Mouse (Mus musculus): ENCODE measurements around the gene Pfkfb1. TPM values are rescaled to one million over a fixed set of nuclear protein-coding genes. Genes with fewer than 3 reads are reported as not detected.
A peak's percentile ranks its signal among the peaks of the same experiment; 100 is the strongest.

Gene Pfkfb1
- under 1 TPM; 0.90 to 0.93 TPM for total RNA-seq (2021)
- long read RNA-seq, experiment 1: 0 reads
- long read RNA-seq, experiment 2: 0 reads

GRCm38 (mm10) chrX:150588023-150588764 is at the start of gene Pfkfb1:
Gene Pfkfb1 (plus strand): TSS chrX:150588229.
- peak within 1 kb of the TSS; percentile 64 for H3K4me3 ChIP-seq
- peak; percentile 68 for TF ChIP-seq CTCF (conservative IDR thresholded peaks at IDR 0.05)
- peak within 1 kb of the TSS; percentile 81 for H3K27ac ChIP-seq
- peak; percentile 67 to 71 for DNase-seq (ENCODE audit: low spot score in 2 of 2)

GRCm38 (mm10) chrX:150540111-150540510 is 47.9 kb upstream of the Pfkfb1 start:
- no peak overlapping the region for H3K27ac ChIP-seq
- no peak for DNase-seq (ENCODE audit: low spot score in 2 of 2)

GRCm38 (mm10) chrX:150541684-150542083 is 46.3 kb upstream of the Pfkfb1 start:
- DNase-seq (ENCODE audit: low spot score in 2 of 2): no peak
- no peak for TF ChIP-seq CTCF (conservative IDR thresholded peaks at IDR 0.05)
- Histone ChIP-seq H3K27ac (no peak overlapping the region), H3K4me3 (no peak overlapping the region)

More at GRCm38 (mm10) chrX:150540111-150540510, 47.9 kb upstream of the Pfkfb1 start:
- no peak overlapping the region for H3K4me3 ChIP-seq
- TF ChIP-seq CTCF (conservative IDR thresholded peaks at IDR 0.05): no peak

- Histone ChIP-seq H3K27ac (no peak within 1 kb of the TSS), H3K4me3 (no peak within 1 kb of the TSS)
- DNase-seq (ENCODE audit: low spot score in 2 of 2): no peak
- no peak for TF ChIP-seq CTCF (conservative IDR thresholded peaks at IDR 0.05)
These were observed 40.8 kb upstream of the Pfkfb1 start, which contains the start of gene Alas2 for GRCm38 (mm10) chrX:150547239-150547638. Gene Alas2 (plus strand): TSS chrX:150547375.

GRCm38 (mm10) chrX:150549639-150550038 is 38.4 kb upstream of the Pfkfb1 start:
- DNase-seq (ENCODE audit: low spot score in 2 of 2): no peak
- Histone ChIP-seq H3K27ac (no peak overlapping the region), H3K4me3 (no peak overlapping the region)
- no peak for TF ChIP-seq CTCF (conservative IDR thresholded peaks at IDR 0.05)

GRCm38 (mm10) chrX:150551986-150552385 is 36.0 kb upstream of the Pfkfb1 start:
- no peak for TF ChIP-seq CTCF (conservative IDR thresholded peaks at IDR 0.05)
- no peak for DNase-seq (ENCODE audit: low spot score in 2 of 2)
- Histone ChIP-seq H3K27ac (no peak overlapping the region), H3K4me3 (no peak overlapping the region)

GRCm38 (mm10) chrX:150554032-150554431 is 34.0 kb upstream of the Pfkfb1 start:
- Histone ChIP-seq H3K27ac (no peak overlapping the region), H3K4me3 (no peak overlapping the region)
- no peak for DNase-seq (ENCODE audit: low spot score in 2 of 2)
- no peak for TF ChIP-seq CTCF (conservative IDR thresholded peaks at IDR 0.05)

- TF ChIP-seq CTCF (conservative IDR thresholded peaks at IDR 0.05): no peak
- H3K27ac ChIP-seq: no peak overlapping the region
- DNase-seq (ENCODE audit: low spot score in 2 of 2): no peak
- H3K4me3 ChIP-seq: no peak overlapping the region
These were observed 23.2 kb upstream of the Pfkfb1 start for GRCm38 (mm10) chrX:150564644-150565357.

GRCm38 (mm10) chrX:150581921-150582320 is 6.1 kb upstream of the Pfkfb1 start:
- no peak overlapping the region for H3K27ac ChIP-seq
- DNase-seq (ENCODE audit: low spot score in 2 of 2): no peak
- no peak for TF ChIP-seq CTCF (conservative IDR thresholded peaks at IDR 0.05)
- H3K4me3 ChIP-seq: no peak overlapping the region

- DNase-seq (ENCODE audit: low spot score in 2 of 2): no peak
- no peak overlapping the region for H3K27ac ChIP-seq
- no peak for TF ChIP-seq CTCF (conservative IDR thresholded peaks at IDR 0.05)
These were observed 2.9 kb upstream of the Pfkfb1 start for GRCm38 (mm10) chrX:150585116-150585515.

GRCm38 (mm10) chrX:150589696-150590095 is 1.7 kb downstream of the Pfkfb1 start, which contains the start of gene Apex2:
Gene Apex2 (minus strand): TSS chrX:150589868.
- Histone ChIP-seq H3K4me3 (peak within 1 kb of the TSS; percentile 64), H3K27ac (no peak within 1 kb of the TSS)
- DNase-seq (ENCODE audit: low spot score in 2 of 2): no peak
- no peak for TF ChIP-seq CTCF (conservative IDR thresholded peaks at IDR 0.05)

More at GRCm38 (mm10) chrX:150585116-150585515, 2.9 kb upstream of the Pfkfb1 start:
- no peak overlapping the region for H3K4me3 ChIP-seq

- H3K4me3 ChIP-seq: no peak overlapping the region
- no peak for TF ChIP-seq CTCF (conservative IDR thresholded peaks at IDR 0.05)
- no peak for DNase-seq (ENCODE audit: low spot score in 2 of 2)
- no peak overlapping the region for H3K27ac ChIP-seq
These were observed 5.4 kb downstream of the Pfkfb1 start for GRCm38 (mm10) chrX:150593266-150594035.

- Histone ChIP-seq H3K4me3 (no peak overlapping the region), H3K27ac (no peak overlapping the region)
- no peak for TF ChIP-seq CTCF (conservative IDR thresholded peaks at IDR 0.05)
- no peak for DNase-seq (ENCODE audit: low spot score in 2 of 2)
These were observed 6.1 kb downstream of the Pfkfb1 start for GRCm38 (mm10) chrX:150594176-150594575.
